Mouse (Mus musculus) olfactory bulb, adult 2 months (tissue): ENCODE data around the gene Tjp3.
A peak's percentile ranks its signal among the peaks of the same experiment; 100 is the strongest.

Experiments
- CTCF ChIP-seq: fragments of 200-500 bp; IDR thresholded peaks from 2 replicates; pipeline ENCODE4 v1.5.1; 2012; ENCODE audit warnings: low read depth, mild to moderate bottlenecking, low read length, moderate library complexity; ENCODE audit not compliant: insufficient read depth
- POLR2A ChIP-seq: fragments of 200-500 bp; IDR thresholded peaks from 2 replicates; pipeline ENCODE4 v1.6.1; 2012; ENCODE audit warnings: mild to moderate bottlenecking, low read depth, low read length, moderate library complexity; ENCODE audit not compliant: insufficient read depth

DNA sequence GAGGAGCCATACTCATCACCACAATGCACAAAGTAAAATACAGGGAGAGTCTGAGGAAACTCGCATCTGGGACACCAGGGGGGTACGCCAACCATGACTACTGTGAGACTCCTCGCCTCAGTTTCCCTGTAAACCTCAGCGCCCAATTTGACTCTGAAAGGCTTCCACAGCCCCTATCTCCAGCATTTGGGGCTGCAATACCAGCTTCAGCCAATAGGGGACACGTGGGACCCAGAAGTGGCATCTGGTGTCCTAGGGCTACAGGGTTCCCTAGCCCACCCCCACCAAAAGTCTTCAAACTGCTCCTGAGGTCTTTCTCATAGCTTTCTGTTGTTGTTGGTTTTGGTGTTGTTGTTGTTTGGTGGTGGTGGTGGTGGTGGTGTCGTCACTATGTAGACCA is 2.8 kb downstream of the Tjp3 start:
- no peak for TF ChIP-seq POLR2A
- TF ChIP-seq CTCF = peak; percentile 66; the same call in 1 of the 2 replicates
